Mouse (Mus musculus): Measurements from ENCODE around the gene Phpt1.
"Not testable (repeated sequence)": the region's sequence is repeated elsewhere in the genome, so short reads cannot be mapped to it uniquely, and the experiment has no call there.

- TF ChIP-seq GATA1, TAL1 (IDR thresholded peaks at IDR 0.05; ENCODE audit: low read length): not testable (repeated sequence)
These were observed 21.7 kb downstream of the Phpt1 start for GRCm38 (mm10) chr2:25553171-25553786.
